Comparison of ENCODE assay signal across 8 mouse cellular contexts in the genomic region with DNA sequence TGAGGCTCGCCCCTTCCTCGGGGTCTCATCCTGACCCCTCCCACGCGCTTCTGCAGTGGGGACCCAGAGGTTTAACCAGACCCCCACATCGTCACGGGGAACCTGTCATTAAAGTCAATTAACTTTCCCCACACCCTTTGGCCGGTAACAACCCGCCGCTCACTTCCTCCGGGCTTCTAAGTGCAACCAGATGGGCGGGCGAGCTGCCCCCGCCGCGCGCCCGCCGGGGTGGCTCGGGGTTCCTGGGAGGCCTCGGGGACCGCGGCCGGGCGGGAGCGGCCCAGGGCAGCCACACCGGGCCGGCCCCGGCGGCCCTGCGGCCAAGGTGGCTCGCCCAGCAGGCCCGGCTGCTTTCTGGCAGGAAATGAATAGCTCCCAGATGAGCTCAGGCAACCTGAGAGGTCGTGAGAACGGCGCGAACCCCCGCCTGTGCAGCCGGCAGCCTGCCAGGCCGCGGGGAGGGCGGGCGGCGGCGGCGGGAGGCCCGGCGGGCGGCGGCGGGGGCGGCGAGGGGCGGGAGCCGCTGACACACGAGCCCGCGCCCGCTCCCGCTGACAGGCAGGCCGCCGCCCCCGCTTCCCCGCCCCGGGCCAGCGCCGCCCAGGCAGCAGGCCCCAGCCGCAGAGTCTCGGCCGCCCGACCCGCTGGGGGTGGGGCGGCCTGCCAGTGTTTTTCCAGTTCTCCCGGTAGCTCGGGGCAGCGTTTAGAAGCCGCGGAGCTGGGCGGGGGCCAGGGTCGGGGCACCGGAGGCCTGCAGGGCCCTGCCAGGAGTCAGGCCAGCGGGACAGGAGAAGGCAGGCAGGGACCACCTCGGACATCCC. TPM values are rescaled to one million over a fixed set of nuclear protein-coding genes. Genes with fewer than 3 reads are reported as not detected.
DNase-seq lines count a peak whose midpoint lies in the region; ATAC-seq and TF ChIP-seq lines count a peak whose summit lies in the region.

No protein-coding gene starts in this region.

- no peak for TF ChIP-seq CTCF in ES-Bruce4 (IDR thresholded peaks at IDR 0.05; ENCODE audit: low read depth, low read length)

- H3K4me3 ChIP-seq in ES-Bruce4 (ENCODE audit: low read depth, low read length) = peak overlapping the region; percentile 89
- H3K4me3 ChIP-seq in forebrain, embryonic 16.5 days (replicated peaks; ENCODE audit: low read length) = peak overlapping the region; percentile 57

- WGBS in forebrain, embryonic 16.5 days = under 1% methylated on average over 50 of the region's 82 CpGs

- peak; percentile 65 for ATAC-seq in forebrain, embryonic 16.5 days

- intact Hi-C loops in heart, postnatal 36 days (cut with DNase I) = loop anchor here (2.0 to 5.0 kb wide), 4 partner anchors 33 to 443 kb away; no protein-coding TSS in a partner anchor

- no peaks in the 10 kb centered on the region for H3K9me3 ChIP-seq in ES-Bruce4 (replicated peaks; ENCODE audit: control insufficient read depth, insufficient read depth, low read length, poor library complexity, severe bottlenecking)
- H3K9me3 ChIP-seq in forebrain, embryonic 16.5 days (ENCODE audit: control insufficient read depth, low read length) = no peaks in the 10 kb centered on the region

- H3K9ac ChIP-seq in ES-Bruce4 (ENCODE audit: low read depth, poor library complexity, severe bottlenecking) = peak overlapping the region; percentile 88
- peak overlapping the region; percentile 70 for H3K9ac ChIP-seq in forebrain, embryonic 16.5 days (replicated peaks; ENCODE audit: low read depth, low read length)

- TF ChIP-seq EP300 in ES-Bruce4 (IDR thresholded peaks at IDR 0.05; ENCODE audit: insufficient read depth, low read depth, low read length) = 0 out of 2 replicates have a peak, but pooled peaks have one; percentile 1

- H3K27me3 ChIP-seq in ES-Bruce4 (ENCODE audit: control insufficient read depth, insufficient read depth, low read length, poor library complexity, severe bottlenecking) = no peaks in the 10 kb centered on the region
- H3K27me3 ChIP-seq in forebrain, embryonic 16.5 days (replicated peaks; ENCODE audit: control insufficient read depth, insufficient read depth, low read length) = peaks cover 6% of the 10 kb centered on the region

- no peaks in the 10 kb centered on the region for H3K4me1 ChIP-seq in ES-Bruce4 (ENCODE audit: control insufficient read depth, insufficient read depth, low read length)
- peaks cover 39% of the 10 kb centered on the region for H3K4me1 ChIP-seq in forebrain, embryonic 16.5 days (replicated peaks; ENCODE audit: control insufficient read depth, insufficient read depth, low read length)

- H3K27ac ChIP-seq in ES-Bruce4 (ENCODE audit: insufficient read depth, low read length) = peak overlapping the region; percentile 95
- peak overlapping the region; percentile 61 for H3K27ac ChIP-seq in forebrain, embryonic 16.5 days (ENCODE audit: low read length)

- H3K36me3 ChIP-seq in ES-Bruce4 (ENCODE audit: control insufficient read depth, insufficient read depth, low read length, poor library complexity, severe bottlenecking) = 0 out of 2 replicates have a peak, but pooled peaks cover 2% of the 10 kb centered on the region
- no peaks in the 10 kb centered on the region for H3K36me3 ChIP-seq in forebrain, embryonic 16.5 days (ENCODE audit: control insufficient read depth, insufficient read depth)

- no peak for TF ChIP-seq POLR2A in ES-Bruce4 (IDR thresholded peaks at IDR 0.05; ENCODE audit: insufficient read depth, low read length)

- H3K4me2 ChIP-seq in forebrain, embryonic 16.5 days (ENCODE audit: low read length) = peak overlapping the region; percentile 97

- DNase-seq in cerebellum, adult 11 months = peak; percentile 60
- DNase-seq in heart, postnatal 36 days = peak; percentile 83 to 88
- peak; percentile 70 for DNase-seq in layer of hippocampus, adult 9-11 months
- peak; percentile 92 for DNase-seq in lung, postnatal 10 days
- DNase-seq in retina, postnatal 7 days (ENCODE audit: low read depth, low spot score) = peak; percentile 44
- DNase-seq in thymus, postnatal 4 days = peak; percentile 74

RNA-seq across cellular contexts. Expression of a gene that starts 6.0 kb away (rescaled TPM):
- polyA plus RNA-seq in ES-Bruce4 (2011; ENCODE audit: insufficient read depth, insufficient read length, low read depth, missing spikeins) = 37.8 and 41.0 TPM in 2 replicates
- polyA plus RNA-seq in forebrain, embryonic 16.5 days (2015; fragmentation: Nextera tagmentation; extraction: Ambion mirVana) = 9.6 and 14.5 TPM in 2 replicates
- 10 to 100 TPM; 20.6 to 27.4 TPM for total RNA-seq in heart, postnatal 36 days (2021)

Comparison
In these comparisons a context has a peak if more than half of its experiments do, and no peak if none do; other contexts are left out.
1. Peak in every context shown above with its lines: DNase-seq, ATAC-seq, H3K4me3 ChIP-seq and H3K27ac ChIP-seq.